In genomic region chr4:101692892-101693291, GRCm38 (mm10) we compare ENCODE assay signal across 11 mouse cellular contexts. TPM values are rescaled to one million over a fixed set of nuclear protein-coding genes. Genes with fewer than 3 reads are reported as not detected.
DNase-seq lines count a peak whose midpoint lies in the region; ATAC-seq lines count a peak whose summit lies in the region.
"Had no signal": no experiment of that assay in that cellular context is flagged by ENCODE, and none has a peak within 500 bp of the region (broad histone marks: within the 10 kb centered on the region; RNA-seq: fewer than 3 reads in every experiment).

No protein-coding gene starts in this region.

- ATAC-seq in erythroid progenitor cell, adult 5-6 weeks (replicated peaks; ENCODE audit: low FRiP score, poor library complexity, severe bottlenecking): no peak
- ATAC-seq: activated CD4-positive, CD25-positive, alpha-beta regulatory T cell, adult 4 months; forebrain, embryonic 15.5 days had no signal

- DNase-seq in kidney, postnatal 36 days: peak; percentile 33 to 43
- no peak for DNase-seq in kidney, postnatal 10 days
- DNase-seq in layer of hippocampus, adult 11-12 months (ENCODE audit: low spot score): peak; percentile 41
- DNase-seq in layer of hippocampus, postnatal 25 days (ENCODE audit: extremely low spot score in 1 of 2, low spot score in 1 of 2): peak; percentile 10 to 13
- peak; percentile 35 to 69 for DNase-seq in lung, postnatal 4 days
- no peak for DNase-seq in urinary bladder, adult 2 months (ENCODE audit: low spot score)
- DNase-seq: thymus, postnatal 14 days had no signal

RNA-seq across cellular contexts. Expression of gene Lepr, which starts 24.3 kb away (rescaled TPM):
- 1 to 10 TPM; 1.6 to 2.1 TPM for total RNA-seq in layer of hippocampus, postnatal 25 days (2021)
- 1.3 and 3.2 TPM in 2 replicates for total RNA-seq in erythroid progenitor cell, adult 5-6 weeks (2015; ENCODE audit: low replicate concordance)
- 2.8 and 4.1 TPM in 2 replicates for total RNA-seq in erythroid progenitor cell, adult 5-6 weeks (2017; ENCODE audit: low replicate concordance)
- polyA plus RNA-seq in urinary bladder, adult 2 months (2012; rRNA removed): 16.9 and 20.1 TPM in 2 replicates
- polyA plus RNA-seq: macrophage had no signal

RNA-seq across cellular contexts. Expression of gene Leprot, which starts 45.4 kb away (rescaled TPM):
- total RNA-seq in layer of hippocampus, postnatal 25 days (2021): 10 to 100 TPM; 29.7 to 33.7 TPM
- 39.0 and 44.3 TPM in 2 replicates for total RNA-seq in erythroid progenitor cell, adult 5-6 weeks (2015; ENCODE audit: low replicate concordance)
- total RNA-seq in erythroid progenitor cell, adult 5-6 weeks (2017; ENCODE audit: low replicate concordance): 44.6 and 63.9 TPM in 2 replicates
- polyA plus RNA-seq in urinary bladder, adult 2 months (2012; rRNA removed): 139 and 158 TPM in 2 replicates

Comparison
In these comparisons a context has a peak if more than half of its experiments do, and no peak if none do; other contexts are left out.
1. DNase-seq: peak in kidney, postnatal 36 days (2 of 2), layer of hippocampus, adult 11-12 months (single experiment), layer of hippocampus, postnatal 25 days (2 of 2) and lung, postnatal 4 days (2 of 2); none in kidney, postnatal 10 days (single experiment) and urinary bladder, adult 2 months (single experiment).